ENCODE assay signal across 25 mouse cellular contexts in genomic region chr1:90357391-90357790, GRCm38 (mm10).
"Had no signal": no experiment of that assay in that cellular context is flagged by ENCODE, and none has a peak within 500 bp of the region (broad histone marks: within the 10 kb centered on the region; RNA-seq: fewer than 3 reads in every experiment).

No protein-coding gene starts in this region.

- H3K9ac ChIP-seq: heart, embryonic 13.5 days; heart, embryonic 15.5 days; hindbrain, embryonic 13.5 days; hindbrain, embryonic 15.5 days; liver, embryonic 13.5 days; liver, embryonic 15.5 days had no signal

- ATAC-seq: hindbrain, postnatal 0 days; intestine, embryonic 16.5 days had no signal

- H3K36me3 ChIP-seq: heart, embryonic 13.5 days; heart, embryonic 15.5 days; hindbrain, embryonic 13.5 days; hindbrain, embryonic 15.5 days; liver, embryonic 13.5 days; liver, embryonic 15.5 days had no signal

- H3K4me3 ChIP-seq: gastrocnemius, adult 2 months; heart, adult 2 months; heart, embryonic 13.5 days; heart, embryonic 15.5 days; hindbrain, embryonic 13.5 days; hindbrain, embryonic 15.5 days; liver, embryonic 13.5 days; liver, embryonic 15.5 days had no signal

- H3K27ac ChIP-seq: gastrocnemius, adult 2 months; heart, adult 2 months; heart, embryonic 13.5 days; heart, embryonic 15.5 days; hindbrain, embryonic 13.5 days; hindbrain, embryonic 15.5 days; hindbrain, postnatal 0 days; liver, embryonic 13.5 days; liver, embryonic 15.5 days had no signal

- H3K27me3 ChIP-seq: heart, embryonic 15.5 days; hindbrain, embryonic 13.5 days; hindbrain, embryonic 15.5 days; liver, embryonic 13.5 days; liver, embryonic 15.5 days had no signal

- DNase-seq: gastrocnemius, adult 2 months; gastrocnemius, postnatal 10 days; gastrocnemius, postnatal 36 days; heart, adult 11 months; heart, adult 2 months; heart, postnatal 14 days; heart, postnatal 36 days; kidney, adult 18-20 months; kidney, adult 8-10 months; kidney, postnatal 14 days; kidney, postnatal 36 days; layer of hippocampus, adult 9-11 months; layer of hippocampus, postnatal 36 days; left cerebral cortex, postnatal 4 days; liver; liver, embryonic 13.5 days had no signal

- H3K4me2 ChIP-seq: heart, embryonic 11.5 days; heart, embryonic 13.5 days; heart, embryonic 15.5 days; hindbrain, embryonic 13.5 days; hindbrain, embryonic 15.5 days; liver, embryonic 11.5 days; liver, embryonic 13.5 days; liver, embryonic 15.5 days had no signal

- H3K4me1 ChIP-seq: hindbrain, embryonic 15.5 days; liver, embryonic 13.5 days; liver, embryonic 15.5 days had no signal

- H3K9me3 ChIP-seq: heart, embryonic 13.5 days; heart, embryonic 15.5 days; hindbrain, embryonic 13.5 days; hindbrain, embryonic 15.5 days; liver, embryonic 13.5 days; liver, embryonic 15.5 days had no signal
